Mouse (Mus musculus) hindlimb bud, embryonic 11.5 days (tissue): ENCODE results near the gene Tec.

ENCODE experiments used
- DNase-seq: peaks from one replicate; pipeline ENCODE4 v3.0.0-alpha.2; 2012; ENCODE audit warnings: low read depth, low spot score; ENCODE audit errors: extremely low spot score

The Tec gene

DNA sequence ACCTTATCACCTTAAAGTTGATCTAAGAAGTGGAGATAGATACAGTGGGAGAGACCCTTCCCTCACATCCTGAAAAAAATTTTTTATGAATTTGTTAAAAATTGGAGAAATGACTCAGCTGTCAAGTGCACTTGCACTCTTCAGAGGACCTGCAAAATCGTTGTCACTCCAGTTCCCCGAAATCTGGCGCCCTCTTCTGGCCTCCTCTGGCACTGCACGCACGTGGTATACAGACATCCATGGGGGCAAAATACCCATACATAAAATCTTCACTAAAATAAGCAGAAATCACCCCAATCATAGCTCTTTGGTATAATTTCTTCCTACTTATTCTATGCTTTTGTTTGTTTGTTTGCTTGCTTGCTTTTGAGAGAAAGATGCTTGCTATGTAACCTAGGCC is 25.7 kb upstream of the Tec start:
- DNase-seq, result no peak

- no peak for DNase-seq
Observed at GRCm38 (mm10) chr5:72891534-72891933, 23.3 kb upstream of the Tec start.

DNA sequence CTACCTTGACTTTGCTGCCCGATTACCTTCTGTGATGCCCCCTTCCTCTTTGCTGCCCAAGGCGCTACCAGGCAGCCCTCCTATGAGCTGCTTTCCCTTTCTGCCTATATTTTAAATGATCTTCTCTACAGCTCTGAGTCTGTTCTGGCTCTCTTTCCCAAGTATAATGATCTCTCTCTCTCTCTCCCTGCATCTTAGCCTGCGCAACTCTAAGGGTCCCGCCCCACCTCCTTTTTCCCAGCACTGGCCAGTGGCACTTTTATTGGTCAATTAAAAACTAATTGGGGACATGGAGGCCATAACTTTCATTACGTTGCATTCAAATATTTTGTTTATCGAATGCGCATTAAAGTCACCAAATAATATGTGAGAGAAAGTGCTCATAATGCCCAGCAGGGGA is 20.0 kb upstream of the Tec start:
- no peak for DNase-seq

GRCm38 (mm10) chr5:72886458-72887222 is 18.4 kb upstream of the Tec start:
- no peak for DNase-seq

DNA sequence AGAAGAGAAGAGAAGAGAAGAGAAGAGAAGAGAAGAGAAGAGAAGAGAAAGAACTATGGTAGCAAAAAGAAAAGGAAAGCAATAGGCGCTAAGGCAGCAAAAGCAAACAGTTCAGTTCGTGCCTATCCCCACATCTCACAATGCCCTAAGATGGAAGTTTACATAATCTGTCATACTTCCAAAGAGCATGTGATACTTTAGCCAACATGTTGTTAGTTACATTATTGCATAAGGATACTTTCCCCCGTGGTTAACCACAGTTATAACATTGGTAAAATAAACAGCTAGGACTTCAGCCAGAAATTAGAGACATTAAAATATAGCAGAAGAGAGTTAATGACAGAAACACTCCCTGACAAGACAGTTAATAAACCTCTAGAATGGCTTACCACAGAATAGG is 15.4 kb upstream of the Tec start:
- no peak for DNase-seq

DNA sequence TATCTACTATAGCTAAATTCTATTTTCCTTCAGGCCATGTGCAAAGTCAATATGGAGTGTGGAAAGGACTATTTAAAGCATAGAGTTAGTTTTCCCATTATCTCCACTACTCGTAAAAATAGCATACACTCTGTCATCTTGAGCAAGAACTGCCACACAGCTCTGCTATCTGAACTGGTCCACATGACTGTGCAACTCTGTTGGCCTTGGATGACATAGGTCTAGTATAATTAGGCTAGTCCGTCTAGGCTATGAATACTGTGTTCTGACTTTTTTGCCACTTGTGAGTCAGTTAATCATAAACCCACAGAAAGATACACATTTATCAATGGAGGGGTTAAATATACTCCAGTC is 14.1 kb upstream of the Tec start:
- no peak for DNase-seq

DNA sequence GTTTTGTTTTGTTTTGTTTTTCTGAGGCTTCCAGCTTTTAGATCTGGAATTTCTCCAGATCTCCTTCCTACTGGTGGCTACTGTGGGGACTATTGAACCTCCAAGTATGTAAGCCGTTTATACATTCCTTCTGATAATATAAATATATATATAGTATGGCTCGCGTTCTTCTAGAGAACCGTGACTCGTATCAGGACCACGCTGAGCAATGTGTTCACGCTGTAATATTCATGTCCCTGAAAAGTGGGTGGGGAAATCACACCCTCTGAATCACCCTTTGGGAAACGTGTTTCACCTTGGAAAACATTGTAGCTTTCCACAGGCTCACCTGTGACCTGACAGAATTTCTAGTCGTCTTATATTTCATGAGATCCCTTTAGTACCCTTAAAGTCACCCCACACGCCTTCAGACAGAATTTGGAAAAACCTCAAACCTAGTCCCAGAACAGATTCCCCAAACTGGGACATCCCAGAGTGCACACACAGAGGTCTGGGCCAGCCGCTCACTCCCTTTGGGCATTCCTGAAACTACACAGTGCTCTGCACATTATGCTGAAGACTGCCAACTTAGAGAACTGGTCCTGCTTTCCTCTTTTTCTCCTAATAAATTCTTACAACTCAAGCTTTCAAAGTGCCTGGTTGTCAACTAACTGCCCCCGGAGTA is 13.6 kb upstream of the Tec start:
- DNase-seq, result no peak

GRCm38 (mm10) chr5:72879736-72880135 is 11.5 kb upstream of the Tec start:
- no peak for DNase-seq

DNA sequence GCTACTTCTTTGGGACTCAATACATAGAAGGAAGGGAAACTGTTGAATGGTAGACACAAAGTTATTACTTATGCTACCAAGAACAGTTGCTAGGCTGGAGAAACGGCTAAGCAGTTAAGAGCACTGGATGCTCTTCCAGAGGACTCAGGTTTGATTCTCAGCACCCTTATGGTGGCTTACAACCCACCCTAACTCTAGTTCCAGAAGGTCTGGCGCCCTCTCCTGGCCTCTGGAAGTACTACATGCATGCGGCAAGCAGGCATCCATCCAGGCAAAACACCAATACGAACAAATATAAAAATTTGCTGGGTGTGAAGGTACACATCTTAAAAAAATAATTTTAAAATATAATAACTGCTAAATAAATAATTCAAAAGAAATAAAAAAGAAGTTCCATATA is 2.8 kb upstream of the Tec start:
- no peak for DNase-seq

DNA sequence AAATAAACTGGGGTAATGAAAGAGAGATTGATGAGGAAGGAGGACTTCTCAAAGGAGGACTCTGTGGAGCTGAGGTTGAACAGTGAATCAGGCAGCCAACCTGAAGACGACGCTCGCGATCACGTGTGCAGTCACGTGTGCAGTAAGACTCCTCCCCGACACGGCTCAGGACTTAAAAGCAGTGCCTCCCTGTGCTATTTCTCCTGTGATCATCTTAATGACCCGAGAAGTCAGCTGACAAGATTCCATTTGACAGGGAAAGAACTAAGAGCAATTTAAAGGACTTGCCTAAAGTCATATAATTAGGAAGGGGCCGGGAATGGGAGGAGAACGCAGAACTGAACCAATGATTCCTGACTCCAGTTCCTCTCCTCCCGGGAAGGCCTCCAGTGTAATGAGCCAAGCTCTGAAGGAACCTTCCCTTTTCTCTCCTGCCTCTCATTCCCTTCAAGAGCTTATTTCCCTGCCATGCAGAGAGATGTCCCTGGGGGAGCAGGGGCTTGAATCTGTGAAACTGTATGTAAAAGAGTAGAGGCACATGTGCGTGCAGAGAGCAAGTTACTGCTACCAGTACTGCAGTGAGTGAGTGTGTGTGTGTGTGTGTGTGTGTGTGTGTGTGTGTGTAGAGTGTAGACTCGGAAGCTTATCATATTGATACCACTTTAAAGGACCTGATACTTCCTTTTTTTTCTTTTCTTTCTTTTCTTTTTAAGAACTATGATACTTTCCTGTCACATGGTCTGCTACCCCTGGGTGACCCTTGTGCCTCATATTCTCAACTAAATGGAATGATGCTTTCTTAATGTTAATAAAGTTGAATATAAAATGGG is 1.7 kb upstream of the Tec start:
- no peak for DNase-seq

GRCm38 (mm10) chr5:72867036-72867672 is 1.1 kb downstream of the Tec start:
- DNase-seq, result no peak

GRCm38 (mm10) chr5:72866260-72866905 is 1.9 kb downstream of the Tec start:
- no peak for DNase-seq

- DNase-seq, result no peak
Observed at GRCm38 (mm10) chr5:72864654-72865178, 3.6 kb downstream of the Tec start.

DNA sequence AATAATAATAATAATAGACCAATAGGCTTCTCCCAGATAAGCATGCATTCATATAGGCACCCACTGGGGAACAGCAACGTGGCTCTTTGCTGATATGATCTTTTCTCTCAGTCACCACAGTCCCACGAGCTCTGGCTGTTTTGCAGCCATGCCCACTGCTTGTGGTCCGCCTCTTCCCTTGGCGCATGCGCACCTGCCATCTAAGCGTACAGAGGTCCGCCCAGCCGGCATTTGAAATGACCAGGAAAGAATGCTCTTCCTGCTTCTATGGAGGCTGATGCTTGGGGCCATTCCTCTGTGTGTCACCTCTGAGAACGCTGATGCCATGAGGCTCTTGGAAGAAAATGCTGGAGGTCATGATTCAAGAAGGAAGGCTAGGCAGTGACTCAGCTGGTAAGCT is 5.1 kb downstream of the Tec start:
- no peak for DNase-seq

DNA sequence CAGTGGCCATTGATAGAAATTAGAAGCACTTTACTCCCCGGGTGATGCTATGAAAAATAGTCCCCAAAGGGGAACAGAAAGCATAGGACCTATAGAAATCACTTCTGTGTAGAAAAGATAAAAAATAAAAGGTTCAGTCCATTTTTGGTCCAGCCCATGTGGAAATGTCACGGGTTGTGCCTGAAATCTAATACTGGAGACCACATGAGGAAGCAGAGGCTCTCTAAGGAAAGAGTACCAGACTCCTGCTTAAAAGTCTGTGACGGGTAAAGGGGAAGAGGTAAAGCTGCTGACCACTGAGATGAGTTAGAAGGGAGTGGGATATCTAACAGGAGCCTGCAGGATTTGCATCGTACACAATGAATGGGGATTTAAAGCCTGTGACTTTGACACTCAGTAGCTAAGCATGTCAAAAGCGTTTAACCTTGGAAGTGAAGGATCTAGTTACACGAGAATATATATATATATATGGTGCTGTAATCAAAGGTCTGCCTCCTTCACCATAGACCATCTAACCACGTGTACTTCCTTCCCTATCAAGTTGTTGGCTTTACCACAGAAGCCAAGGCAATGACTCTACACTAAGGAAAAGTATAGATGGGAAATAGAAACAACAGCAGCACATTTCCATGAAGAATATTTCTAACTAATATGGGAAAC is 6.4 kb downstream of the Tec start:
- no peak for DNase-seq

DNA sequence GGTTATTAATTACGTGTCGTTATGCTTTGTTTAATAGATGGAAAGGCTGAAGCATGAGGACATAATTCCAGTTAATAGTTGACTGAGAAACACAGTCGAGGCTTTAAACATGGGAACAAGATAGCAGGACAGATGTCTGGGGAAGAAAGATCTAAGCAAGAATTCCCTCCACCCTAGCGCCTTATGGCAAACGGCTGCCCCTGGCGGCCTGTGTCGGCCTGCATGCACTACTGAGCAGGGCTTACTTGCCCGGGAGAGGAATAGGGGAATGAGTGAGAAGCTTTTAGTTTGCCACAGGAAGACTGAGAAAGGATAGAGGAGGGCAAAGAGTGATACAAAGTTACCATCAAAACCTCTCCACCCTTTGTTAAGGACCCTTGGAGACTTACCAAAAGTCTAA is 7.4 kb downstream of the Tec start:
- DNase-seq, result no peak

DNA sequence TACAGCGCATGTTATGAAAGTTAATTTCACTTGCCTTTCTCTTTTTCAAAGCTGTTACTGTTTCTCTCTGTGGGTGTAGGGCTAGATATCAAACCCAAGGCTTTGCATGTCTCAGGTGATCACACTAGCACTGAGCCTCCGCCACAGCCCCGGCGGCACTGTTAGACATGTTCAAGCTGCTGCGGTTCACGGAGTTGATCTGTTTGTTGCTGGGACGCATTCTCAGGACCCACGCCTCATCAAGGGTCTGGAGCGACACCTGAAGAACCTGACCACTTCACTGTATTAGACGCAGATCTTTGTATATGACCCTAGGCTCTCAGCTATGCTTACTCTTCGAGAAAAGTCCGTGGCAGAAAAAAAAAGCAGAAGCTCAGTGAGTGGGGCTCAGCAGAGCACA is 10.0 kb downstream of the Tec start:
- DNase-seq, result no peak

DNA sequence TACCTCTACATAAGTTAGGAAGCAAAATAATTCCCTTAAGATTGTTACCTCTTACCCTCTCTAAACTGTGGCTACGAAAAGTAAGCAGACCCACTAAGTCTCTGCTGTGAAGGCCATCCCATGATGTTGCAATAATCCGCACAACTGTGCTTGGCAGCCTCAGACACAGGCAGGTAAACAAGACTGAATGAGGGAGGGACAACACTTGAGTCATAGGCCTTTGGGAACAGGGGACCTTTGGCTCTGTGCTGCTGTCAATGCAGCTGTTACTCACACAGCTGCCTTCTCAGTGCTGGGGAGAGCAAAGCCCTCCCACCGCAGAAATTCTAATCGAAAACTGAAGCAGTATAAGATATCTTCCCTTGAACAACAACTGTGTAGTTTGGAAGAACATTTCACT is 10.5 kb downstream of the Tec start:
- no peak for DNase-seq

DNA sequence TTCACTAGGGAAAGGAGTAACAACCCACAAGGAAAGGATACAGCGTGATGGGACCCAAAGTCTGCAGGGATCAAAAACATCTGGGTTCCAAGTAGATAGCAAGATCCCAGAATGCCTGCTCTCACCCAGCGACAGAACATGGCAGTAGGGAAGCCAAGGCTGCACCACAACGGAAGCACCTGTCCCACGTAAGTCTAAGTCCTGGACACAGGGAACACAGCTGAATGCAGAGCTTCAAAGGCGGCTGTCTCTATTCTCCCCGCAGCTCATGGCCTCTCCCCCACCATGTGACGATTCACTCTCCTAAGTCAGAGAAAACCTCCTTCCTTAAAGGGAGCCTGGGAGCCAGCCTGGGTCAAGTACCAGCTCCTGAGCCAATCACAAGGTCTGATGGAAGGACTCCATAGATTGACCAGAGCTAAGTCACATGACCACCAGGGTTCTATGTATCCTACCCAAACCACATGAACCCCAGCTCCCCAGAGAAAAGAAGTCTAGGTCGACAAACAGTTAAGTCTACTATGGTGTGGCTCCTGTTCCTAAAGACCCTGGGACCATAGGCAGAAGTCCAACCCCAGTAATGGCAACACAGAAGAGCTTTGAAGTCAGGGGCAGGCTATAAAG is 11.9 kb downstream of the Tec start:
- DNase-seq, result no peak

DNA sequence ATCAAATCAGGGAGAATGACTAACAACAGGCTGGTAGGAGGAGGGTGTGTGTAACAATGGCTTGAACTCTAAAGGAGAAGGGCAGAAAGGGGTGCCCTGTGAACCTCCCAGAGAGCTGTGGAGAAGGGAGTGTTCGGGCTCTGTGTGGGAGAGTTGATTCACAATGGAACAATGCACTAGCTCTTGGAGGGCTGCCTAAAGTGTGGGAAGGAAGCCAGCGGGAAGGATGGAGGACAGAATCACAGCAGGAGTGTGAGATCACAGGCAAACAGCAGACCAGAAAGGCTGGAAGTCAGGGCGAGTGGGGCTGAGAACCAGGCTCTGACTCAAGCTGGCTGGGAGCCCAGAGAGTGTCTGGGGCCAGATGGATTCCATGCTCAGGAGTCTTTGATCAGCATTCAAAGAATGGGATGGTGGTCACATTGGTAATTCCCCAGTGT is 12.6 kb downstream of the Tec start:
- no peak for DNase-seq
